Mouse (Mus musculus) kidney, adult 2 months (tissue): Measurements from ENCODE around the gene Tmf1. TPM values are rescaled to one million over a fixed set of nuclear protein-coding genes. Genes with fewer than 3 reads are reported as not detected.

ENCODE experiments used
- DNase-seq: peaks from one replicate; pipeline ENCODE4 v3.0.0; 2021
- H3K27ac ChIP-seq: fragments of 200-500 bp; 2 replicates; pipeline ENCODE4 v1.5.1; 2012; ENCODE audit warnings: low read depth, low read length, control low read depth, inconsistent platforms; ENCODE audit not compliant: insufficient read depth
- H3K27me3 ChIP-seq: fragments of 200-500 bp; replicated peaks from 2 replicates; pipeline ENCODE4 v1.6.1; 2012; ENCODE audit warnings: mild to moderate bottlenecking, moderate library complexity, low read length, inconsistent platforms; ENCODE audit not compliant: control insufficient read depth, insufficient read depth
- H3K36me3 ChIP-seq: fragments of 200-500 bp; 2 replicates; pipeline ENCODE4 v1.6.1; 2012; ENCODE audit warnings: mild to moderate bottlenecking, moderate library complexity, low read length, inconsistent platforms; ENCODE audit not compliant: control insufficient read depth, insufficient read depth
- H3K4me1 ChIP-seq: fragments of 200-500 bp; 2 replicates; pipeline ENCODE4 v1.6.1; 2011; ENCODE audit warnings: low read length; ENCODE audit not compliant: control insufficient read depth, insufficient read depth
- H3K4me3 ChIP-seq: fragments of 200-500 bp; 2 replicates; pipeline ENCODE4 v1.5.1; 2011; ENCODE audit warnings: mild to moderate bottlenecking, low read depth, low read length, control low read depth; ENCODE audit not compliant: insufficient read depth
- CTCF ChIP-seq: fragments of 200-500 bp; conservative IDR thresholded peaks from 2 replicates; pipeline ENCODE4 v1.5.1; 2011; ENCODE audit warnings: low read depth, mild to moderate bottlenecking, control low read depth, low read length, moderate library complexity, mixed read lengths; ENCODE audit not compliant: insufficient read depth, insufficient read length
- POLR2A ChIP-seq: fragments of 200-500 bp; IDR thresholded peaks from one replicate; pipeline ENCODE4 v1.6.1; 2011; ENCODE audit warnings: low read depth, low read length, control low read depth
- WGBS: fragments of 180-500 bp; shearing (Covaris S2); methylation state at CpG from one replicate; pipeline ENCODE4 v1.1.7; 2018; 5-methylcytosine and 5-hydroxymethylcytosine counted together
- polyA plus RNA-seq: library from polyadenylated mRNA; depleted of rRNA; stranded (reverse); fragments of >200 nt; gene quantifications from 2 replicates; pipeline ENCODE4 v1.2.3, GENCODE M21; 2012

Gene Tmf1
- polyA plus RNA-seq, 1 experiment: 4.1 TPM

GRCm38 (mm10) chr6:97204252-97204869 is 25.4 kb upstream of the Tmf1 start:
- 8% methylated on average over 9 of the region's 9 CpGs for WGBS
- H3K4me3 ChIP-seq: peak overlapping the region; percentile 95
- H3K36me3 ChIP-seq: no peaks in the 10 kb centered on the region
- no peaks in the 10 kb centered on the region for H3K27me3 ChIP-seq
- no peak for TF ChIP-seq CTCF
- no peak for TF ChIP-seq POLR2A
- no peak for DNase-seq
- no peak overlapping the region; the same call in 1 of the 2 replicates for H3K27ac ChIP-seq
- peaks cover 3% of the 10 kb centered on the region; the same call in 1 of the 2 replicates for H3K4me1 ChIP-seq

DNA sequence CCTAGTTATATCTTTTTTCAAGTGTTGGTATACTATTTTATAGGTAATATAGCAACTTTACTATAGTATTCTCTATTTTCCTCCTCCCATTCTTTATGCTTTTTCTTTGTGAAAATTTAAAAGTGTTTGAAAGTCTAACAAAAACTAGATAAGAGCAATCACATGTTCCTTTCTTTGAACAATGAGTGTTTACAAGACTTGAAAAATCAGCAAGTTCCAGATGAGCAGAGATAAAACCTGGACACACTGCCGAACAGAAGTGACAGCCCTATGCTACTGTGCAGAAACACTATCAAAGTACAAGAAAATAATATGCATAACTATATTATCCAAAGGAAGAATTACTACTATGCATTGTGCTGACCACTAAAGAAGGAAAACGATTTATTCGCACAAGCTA is 23.6 kb upstream of the Tmf1 start:
- Histone ChIP-seq H3K27me3 (no peaks in the 10 kb centered on the region), H3K4me1 (peaks cover 3% of the 10 kb centered on the region; the same call in 1 of the 2 replicates), H3K36me3 (no peaks in the 10 kb centered on the region; the same call in 1 of the 2 replicates), H3K4me3 (no peak overlapping the region), H3K27ac (no peak overlapping the region)
- no peak for DNase-seq
- no peak for TF ChIP-seq CTCF
- no peak for TF ChIP-seq POLR2A
- 89% methylated on average over 3 of the region's 3 CpGs for WGBS

- Histone ChIP-seq H3K36me3 (peaks cover 7% of the 10 kb centered on the region), H3K4me1 (peaks cover 3% of the 10 kb centered on the region; the same call in 1 of the 2 replicates), H3K27me3 (no peaks in the 10 kb centered on the region), H3K4me3 (no peak overlapping the region), H3K27ac (no peak overlapping the region)
- WGBS: 58% methylated on average over 3 of the region's 3 CpGs
- TF ChIP-seq POLR2A: no peak
- no peak for TF ChIP-seq CTCF
- DNase-seq: no peak
These were observed 21.5 kb upstream of the Tmf1 start for GRCm38 (mm10) chr6:97200437-97200836.

DNA sequence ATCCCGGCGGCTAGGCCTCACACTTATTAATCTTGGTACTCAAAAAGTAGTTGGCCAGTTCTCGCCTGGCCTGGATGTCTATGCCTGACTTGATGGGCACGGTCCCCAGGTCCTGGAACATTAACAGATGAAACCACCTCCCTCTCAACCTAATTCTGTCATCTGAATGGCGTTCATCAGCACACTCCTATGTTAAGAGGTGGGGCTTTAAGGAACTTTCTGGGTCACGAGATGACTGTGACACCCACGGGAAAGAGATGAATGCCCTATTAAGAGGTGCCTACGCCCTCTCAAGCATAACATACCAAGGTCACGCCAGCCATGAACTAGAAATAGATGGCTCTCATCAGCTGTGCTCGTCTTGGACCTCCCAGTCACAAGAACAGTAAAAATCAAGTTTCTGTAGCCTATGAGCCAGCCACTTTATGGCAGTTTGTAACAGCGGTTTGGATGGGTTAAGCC is 476 bp upstream of the Tmf1 start:
- Histone ChIP-seq H3K27me3 (no peaks in the 10 kb centered on the region), H3K4me3 (peak overlapping the region; percentile 82), H3K27ac (peak overlapping the region; percentile 93), H3K4me1 (peaks cover 7% of the 10 kb centered on the region; the same call in 1 of the 2 replicates), H3K36me3 (no peaks in the 10 kb centered on the region)
- 3% methylated on average over 11 of the region's 11 CpGs for WGBS
- TF ChIP-seq POLR2A (no peak), CTCF (no peak)
- no peak for DNase-seq

DNA sequence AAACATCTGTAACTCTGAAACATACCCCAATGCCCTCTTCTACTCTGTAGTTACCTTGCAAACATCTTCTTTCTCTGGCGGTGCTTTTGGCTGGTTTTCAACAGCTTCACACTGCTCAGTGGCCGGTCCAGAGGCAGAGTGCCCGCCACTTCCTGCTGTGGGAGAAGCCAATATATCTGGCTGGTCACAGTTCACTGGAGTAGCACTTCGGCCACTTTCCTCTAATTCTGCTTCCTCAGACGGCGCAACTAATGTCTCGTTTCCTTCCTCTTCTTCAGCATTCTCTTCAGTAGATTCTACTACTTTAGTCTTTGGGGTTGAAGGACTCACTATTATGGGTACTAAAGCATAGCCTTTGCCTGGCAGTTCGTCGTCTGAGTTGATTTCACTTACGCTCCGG is 3.2 kb downstream of the Tmf1 start:
- peak; percentile 76 for DNase-seq
- Histone ChIP-seq H3K4me1 (peaks cover 7% of the 10 kb centered on the region; the same call in 1 of the 2 replicates), H3K36me3 (peaks cover 4% of the 10 kb centered on the region; the same call in 1 of the 2 replicates), H3K27me3 (no peaks in the 10 kb centered on the region), H3K27ac (no peak overlapping the region), H3K4me3 (no peak overlapping the region)
- TF ChIP-seq POLR2A (no peak), CTCF (no peak)
- WGBS: 20% methylated on average over 11 of the region's 11 CpGs

DNA sequence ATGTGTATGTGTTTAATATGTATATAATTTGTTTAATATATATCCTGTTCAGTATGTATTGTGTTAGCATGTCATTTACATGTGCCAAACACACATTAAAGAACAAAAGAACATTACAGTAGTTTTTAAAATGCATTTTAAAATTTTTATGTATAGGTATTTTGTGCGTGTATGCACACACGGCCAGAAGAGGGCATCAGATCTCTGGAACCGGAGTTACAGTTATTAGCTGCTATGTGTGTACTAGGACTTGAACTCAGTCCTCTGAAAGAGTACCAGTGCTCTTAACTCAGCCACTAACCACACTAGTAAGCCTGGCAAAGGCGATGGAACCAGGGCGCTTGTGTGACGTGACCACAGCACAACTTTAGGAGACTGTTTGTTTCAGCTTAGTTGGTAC is 28.8 kb downstream of the Tmf1 start:
- H3K4me3 ChIP-seq: no peak overlapping the region
- H3K27ac ChIP-seq: no peak overlapping the region
- TF ChIP-seq CTCF (no peak), POLR2A (no peak)
- peaks cover 2% of the 10 kb centered on the region for H3K36me3 ChIP-seq
- peaks cover 7% of the 10 kb centered on the region; the same call in 1 of the 2 replicates for H3K4me1 ChIP-seq
- no peak for DNase-seq
- no peaks in the 10 kb centered on the region for H3K27me3 ChIP-seq
- WGBS: 81% methylated on average over 6 of the region's 6 CpGs

- 78% methylated on average over 2 of the region's 2 CpGs for WGBS
- no peak for TF ChIP-seq POLR2A
- no peak for TF ChIP-seq CTCF
- Histone ChIP-seq H3K27ac (no peak overlapping the region), H3K4me1 (peaks cover 7% of the 10 kb centered on the region; the same call in 1 of the 2 replicates), H3K27me3 (no peaks in the 10 kb centered on the region), H3K4me3 (no peak overlapping the region), H3K36me3 (peaks cover 2% of the 10 kb centered on the region)
- DNase-seq: no peak
These were observed 29.2 kb downstream of the Tmf1 start for GRCm38 (mm10) chr6:97149721-97150120.
